Mouse (Mus musculus) kidney, adult 8-10 months (tissue): ENCODE measurements around the gene Snx18.

Source experiments
- DNase-seq, 2 experiments: peaks; one replicate each; pipeline ENCODE4 v3.0.0; 2022

Snx18 gene

GRCm38 (mm10) chr13:113555226-113555625 lies 63.1 kb downstream of the Snx18 start:
- DNase-seq = no peak

GRCm38 (mm10) chr13:113553603-113554230 lies 64.6 kb downstream of the Snx18 start:
- DNase-seq = no peak

DNA sequence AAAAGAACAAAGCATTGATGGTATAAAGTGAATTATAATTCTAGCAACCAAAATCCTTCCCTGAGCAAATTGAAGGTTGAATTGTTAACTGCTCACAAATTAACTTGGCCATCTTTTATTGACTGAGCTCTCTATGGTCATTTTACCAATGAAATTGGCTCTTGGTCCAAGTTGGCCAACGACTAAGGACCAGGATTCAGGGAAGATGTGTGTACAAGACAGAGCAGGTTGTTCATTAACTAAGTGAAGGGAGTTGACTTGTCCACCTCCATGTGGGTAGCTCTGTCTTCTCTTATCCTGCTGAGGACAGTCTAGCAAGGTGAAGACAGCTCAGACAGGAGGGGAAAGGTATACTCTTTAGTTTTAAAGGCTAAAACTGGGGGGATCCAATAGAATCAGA lies 66.0 kb downstream of the Snx18 start:
- DNase-seq = peak in 1 of 2 experiments; percentile 67

DNA sequence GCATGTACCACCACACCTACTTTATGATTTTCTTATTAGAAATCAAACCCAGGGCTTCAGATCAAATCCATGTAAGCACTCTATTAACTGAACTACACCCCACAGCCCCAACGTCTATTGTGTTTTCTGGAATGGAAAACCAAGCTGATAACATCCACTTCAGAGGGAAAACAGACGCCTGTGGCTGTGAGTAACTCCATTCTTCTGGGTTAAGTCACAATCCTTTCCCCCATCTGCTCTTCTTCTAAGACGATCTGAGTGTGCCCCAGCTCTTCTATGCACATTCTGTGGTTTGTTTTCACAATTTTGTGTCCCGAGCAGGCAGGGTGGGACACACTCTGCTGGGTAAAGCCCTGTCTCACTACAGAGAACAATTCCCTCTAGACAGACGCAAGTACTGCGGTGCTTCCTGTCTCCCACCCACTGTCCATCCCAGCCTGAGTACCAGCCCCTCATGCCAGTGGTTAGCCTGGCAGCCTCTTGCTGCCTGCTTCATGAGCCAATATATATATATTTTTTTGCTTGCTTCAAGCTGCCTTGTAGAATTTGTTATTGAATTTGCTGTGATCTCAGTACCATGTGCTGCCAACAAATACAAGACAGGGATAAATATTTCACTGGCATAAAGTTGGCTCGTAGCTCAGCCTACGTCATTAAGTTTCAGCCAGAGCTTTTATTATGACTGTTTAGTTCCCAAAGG lies 67.3 kb downstream of the Snx18 start:
- DNase-seq = peak in 1 of 2 experiments; percentile 15

DNA sequence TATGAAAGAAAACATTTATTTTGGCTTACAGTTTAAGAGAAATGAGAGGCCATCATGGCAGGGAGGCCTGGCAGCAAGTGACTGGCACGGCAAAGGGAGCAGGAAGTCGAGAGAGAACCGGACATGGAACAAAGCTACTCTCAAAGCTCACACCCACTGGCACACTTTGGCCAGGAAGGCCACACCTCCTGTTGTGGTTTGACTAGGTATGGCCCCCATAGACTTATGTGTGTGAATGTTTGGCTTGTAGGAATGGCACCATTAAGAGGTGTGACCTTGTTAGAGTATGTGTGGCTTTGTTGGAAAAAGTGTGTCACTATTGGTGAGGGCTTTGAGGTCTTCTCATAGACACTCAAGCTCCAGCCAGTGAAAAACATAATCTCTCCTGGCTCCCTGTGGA lies 69.3 kb downstream of the Snx18 start:
- no peak for DNase-seq

- no peak for DNase-seq
Observed at GRCm38 (mm10) chr13:113547807-113548426, 70.4 kb downstream of the Snx18 start.

DNA sequence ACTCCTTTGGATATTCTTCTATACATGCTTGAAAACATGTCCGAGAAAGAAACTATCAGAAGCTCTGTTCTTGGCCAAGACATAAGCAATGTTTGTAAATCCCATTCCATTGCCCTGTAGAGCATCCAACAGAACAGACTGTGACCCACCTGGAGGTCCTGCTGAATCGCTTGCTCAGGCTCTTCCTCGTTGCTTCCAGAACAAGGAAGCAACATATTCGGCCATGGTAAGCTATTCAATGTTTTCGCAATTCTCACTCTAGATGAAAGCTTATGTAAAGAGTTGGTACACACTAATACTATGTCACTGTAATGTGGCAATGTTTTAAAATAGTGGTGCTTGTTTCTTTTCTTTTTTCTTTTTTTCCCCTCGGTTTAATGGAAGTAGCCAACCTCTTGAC lies 76.0 kb downstream of the Snx18 start:
- no peak for DNase-seq
